Mouse (Mus musculus) cerebellum, adult 8-10 months (tissue): ENCODE results near the gene Efcab11.

Source experiments
- DNase-seq: peaks from one replicate; pipeline ENCODE4 v3.0.0; 2022

The Efcab11 gene

DNA sequence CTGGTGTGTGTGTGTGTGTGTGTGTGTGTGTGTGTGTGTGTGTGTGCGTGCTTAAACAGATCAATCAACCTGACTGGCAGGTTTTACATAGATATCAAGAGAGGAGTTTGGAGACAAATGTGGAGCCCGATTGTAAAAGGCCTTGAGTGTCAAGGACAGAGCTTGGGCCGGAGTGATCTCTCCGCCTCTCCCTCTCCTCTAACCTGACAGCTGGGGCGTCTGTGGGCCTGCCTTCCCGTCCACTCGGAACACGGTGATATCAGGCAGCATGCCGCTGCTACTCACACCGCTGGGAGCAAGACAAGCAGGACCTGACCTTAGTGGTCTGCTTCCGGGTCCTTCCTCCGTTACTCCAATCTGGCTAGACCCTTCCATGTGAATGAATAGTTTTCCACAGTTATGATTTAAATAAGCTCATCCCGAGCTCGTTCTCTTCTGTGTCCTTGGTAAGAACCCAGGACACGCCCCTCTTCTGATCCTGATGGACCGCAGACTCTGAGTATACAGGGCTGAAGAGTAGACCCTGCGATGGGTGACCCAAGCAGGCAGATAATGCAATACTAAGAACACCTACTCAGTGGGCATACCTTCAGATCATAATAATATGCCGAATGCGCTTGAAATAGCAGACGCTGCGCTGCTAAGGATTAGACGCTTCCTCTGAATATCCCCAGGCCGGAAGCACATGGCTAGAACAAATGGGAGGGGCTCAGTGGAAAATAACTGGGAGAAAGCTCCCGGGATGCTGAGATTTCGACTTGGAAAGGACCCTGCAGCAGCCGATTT is 214.1 kb downstream of the Efcab11 start:
- DNase-seq = no peak

- no peak for DNase-seq
These were observed 229.0 kb downstream of the Efcab11 start for GRCm38 (mm10) chr12:99654991-99655880.

GRCm38 (mm10) chr12:99652459-99652858 is 231.8 kb downstream of the Efcab11 start:
- no peak for DNase-seq

GRCm38 (mm10) chr12:99649732-99650131 is 234.5 kb downstream of the Efcab11 start:
- no peak for DNase-seq

DNA sequence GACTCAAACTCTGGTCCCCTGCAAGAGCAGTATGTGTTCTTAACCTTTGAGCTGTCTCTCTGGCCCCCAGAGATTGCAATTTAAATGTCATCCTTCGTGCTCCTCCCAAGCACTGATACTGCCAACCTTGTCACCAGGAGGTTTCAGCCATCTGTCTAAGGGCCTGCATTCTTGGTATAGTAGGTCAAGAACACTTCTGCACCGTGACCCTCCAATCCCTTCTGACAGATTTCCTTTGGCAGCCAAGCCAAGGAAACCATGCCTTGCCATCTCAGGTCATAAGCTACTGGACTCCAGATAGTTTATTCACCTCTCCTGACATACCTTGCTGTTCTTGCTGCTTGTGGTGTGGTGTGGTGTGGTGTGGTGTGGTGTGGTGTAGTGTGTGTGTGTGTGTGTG is 235.5 kb downstream of the Efcab11 start:
- no peak for DNase-seq

GRCm38 (mm10) chr12:99646556-99647354 is 237.5 kb downstream of the Efcab11 start:
- DNase-seq = no peak

- peak; percentile 61 for DNase-seq
These were observed 238.8 kb downstream of the Efcab11 start for GRCm38 (mm10) chr12:99645418-99645817.

- DNase-seq = no peak
These were observed 239.3 kb downstream of the Efcab11 start for GRCm38 (mm10) chr12:99644966-99645365.
